Mouse (Mus musculus) ovary, adult 2 months (tissue): Measurements from ENCODE around the gene Jak2. TPM values are rescaled to one million over a fixed set of nuclear protein-coding genes. Genes with fewer than 3 reads are reported as not detected.

Source experiments
- polyA plus RNA-seq: library from polyadenylated mRNA; depleted of rRNA; stranded (reverse); fragments of >200 nt; gene quantifications from 2 replicates; pipeline ENCODE4 v1.2.3, GENCODE M21; 2012; rRNA removed

Jak2 gene
- polyA plus RNA-seq, result 6.7 and 9.0 TPM in 2 replicates

DNA sequence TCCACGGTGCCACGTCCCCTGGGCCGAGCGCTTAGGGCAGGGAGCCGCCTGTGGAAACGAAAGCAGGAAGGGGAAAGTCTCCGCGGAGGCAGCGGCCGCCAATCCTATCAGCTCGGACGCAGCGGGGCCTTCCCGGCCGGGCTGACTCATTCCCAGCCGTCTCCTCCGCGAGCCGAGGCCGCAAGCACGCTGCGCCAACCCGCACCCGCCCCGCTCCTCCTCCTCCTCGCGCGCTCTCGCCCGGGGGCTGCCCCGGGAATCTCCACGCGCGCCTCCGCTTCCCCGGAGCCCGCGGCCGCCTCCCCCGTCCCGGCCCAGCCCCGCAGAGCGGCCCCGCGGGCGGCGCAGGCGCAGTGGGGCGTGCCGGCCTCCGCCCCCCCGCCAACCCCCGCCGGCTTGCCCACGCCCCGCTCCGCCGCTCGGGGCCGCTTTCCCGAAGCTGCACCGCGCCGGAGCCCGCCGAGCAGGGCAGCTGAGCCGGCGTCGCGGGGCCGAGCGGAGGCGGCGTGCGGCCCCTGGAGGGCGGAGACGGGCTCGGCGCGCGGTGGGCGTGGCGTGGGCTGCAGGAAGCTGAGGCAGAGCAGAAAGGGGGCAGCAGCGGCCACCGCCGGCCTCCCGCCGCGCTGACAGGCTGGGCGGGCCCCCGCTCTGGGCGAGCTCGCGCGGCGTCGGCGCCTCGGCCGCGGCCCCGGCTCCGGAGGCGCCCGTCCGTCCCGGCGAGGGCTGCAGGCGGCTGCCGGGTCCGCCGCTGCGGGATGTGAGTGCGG, at the start of gene Jak2:
Gene Jak2 (plus strand): TSS at position 638 of the 767 bp plus-strand sequence.

DNA sequence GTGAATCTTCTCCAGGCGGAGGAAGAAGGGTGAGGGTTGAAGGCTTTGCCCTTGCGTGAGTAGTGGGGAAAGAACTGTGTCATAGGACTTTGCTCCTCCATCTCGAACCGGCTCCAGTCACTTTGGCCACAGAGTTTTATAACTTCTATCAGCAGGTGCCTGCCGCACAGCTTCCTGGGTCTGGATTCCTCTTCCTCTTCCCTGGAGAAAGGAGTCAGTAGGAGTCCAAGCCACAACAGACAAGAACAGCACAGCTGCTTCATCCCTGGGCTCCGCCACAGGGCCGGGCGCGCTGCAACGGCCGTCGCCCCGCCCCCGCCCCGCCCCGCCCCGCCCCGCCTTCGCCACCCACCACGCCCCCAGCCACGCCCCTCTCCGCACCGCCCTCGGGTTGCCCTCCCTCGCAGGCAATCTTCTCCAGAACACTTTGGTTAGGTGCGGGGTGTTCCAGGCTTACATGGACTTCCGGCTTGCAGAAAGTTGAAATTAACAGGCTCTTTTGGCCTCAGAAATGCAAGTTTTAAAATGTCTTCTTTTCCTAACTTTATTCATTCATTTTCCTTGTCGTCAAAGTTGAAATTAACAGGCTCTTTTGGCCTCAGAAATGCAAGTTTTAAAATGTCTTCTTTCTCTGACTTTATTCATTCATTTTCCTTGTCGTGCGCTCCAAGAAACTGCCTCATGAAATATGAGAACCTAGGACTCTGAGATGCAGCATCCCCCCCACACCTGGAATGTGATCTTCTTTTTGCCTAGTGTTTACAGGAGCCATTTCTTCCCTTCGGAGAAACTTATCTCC, 73.6 kb downstream of the Jak2 start, which contains the start of gene Insl6:
Gene Insl6 (minus strand): TSS at position 304 of the 799 bp plus-strand sequence.

DNA sequence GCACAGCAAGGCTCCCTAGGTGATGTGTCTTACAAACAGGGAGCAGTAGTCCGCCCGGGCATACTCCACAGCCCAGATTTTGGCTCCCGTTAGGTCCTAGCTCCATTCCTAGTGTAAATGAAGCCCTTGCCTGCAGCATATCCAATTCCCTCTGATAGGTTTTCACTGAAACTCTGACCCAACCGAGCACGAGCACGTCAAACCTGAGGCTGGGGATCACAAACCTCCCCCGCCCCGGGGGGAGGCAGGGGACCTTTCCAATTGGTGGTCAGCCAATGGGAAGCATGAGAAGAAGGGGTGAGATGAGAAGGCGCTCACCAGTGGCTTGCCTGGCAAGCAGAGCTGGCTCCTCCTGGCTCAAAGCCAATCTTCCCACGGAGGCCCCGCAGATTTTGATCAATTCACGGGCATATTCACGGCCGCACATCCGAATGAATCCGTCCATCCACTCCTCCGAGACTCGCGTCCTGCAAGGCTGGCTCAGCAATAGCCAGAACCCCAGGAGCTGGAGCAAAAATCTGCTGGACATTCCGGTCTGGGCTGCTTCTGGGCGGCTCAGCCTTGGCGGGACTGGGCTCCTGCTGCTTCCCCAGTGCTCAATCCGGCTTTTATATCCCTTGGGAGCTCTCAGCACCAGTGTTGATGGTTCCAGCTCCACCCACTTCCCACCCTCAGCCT, 82.6 kb downstream of the Jak2 start, which contains the start of gene Rln1:
Gene Rln1 (minus strand): TSS at position 603 of the 678 bp plus-strand sequence.

Other genes with a start within 250 kb of the Jak2 start
- gene Ak3, start 203.9 kb upstream of the Jak2 start, polyA plus RNA-seq, result 85.4 and 119 TPM in 2 replicates
- gene Rcl1, start 150.5 kb upstream of the Jak2 start, polyA plus RNA-seq, result 21.4 and 39.3 TPM in 2 replicates
- 0.77 and 2.3 TPM in 2 replicates for gene Insl6, start 73.5 kb downstream of the Jak2 start, polyA plus RNA-seq
- gene Rln1, start 82.8 kb downstream of the Jak2 start, polyA plus RNA-seq, result 0.26 TPM in 1 of 2 replicates, not detected in the other
- 21.2 and 29.7 TPM in 2 replicates for gene Plgrkt, start 115.6 kb downstream of the Jak2 start, polyA plus RNA-seq
- gene Cd274, start 115.6 kb downstream of the Jak2 start, polyA plus RNA-seq, result 0.81 and 1.1 TPM in 2 replicates
- gene Pdcd1lg2, start 159.1 kb downstream of the Jak2 start, polyA plus RNA-seq, result 0.08 TPM in 1 of 2 replicates, not detected in the other